Mouse (Mus musculus): ENCODE data around the gene Elavl2. TPM values are rescaled to one million over a fixed set of nuclear protein-coding genes. Genes with fewer than 3 reads are reported as not detected.
"Not testable (repeated sequence)": the region's sequence is repeated elsewhere in the genome, so short reads cannot be mapped to it uniquely, and the experiment has no call there.

The Elavl2 gene
- total RNA-seq, 2 experiments from 2014 or later, result 0.54 to 0.89 TPM

DNA sequence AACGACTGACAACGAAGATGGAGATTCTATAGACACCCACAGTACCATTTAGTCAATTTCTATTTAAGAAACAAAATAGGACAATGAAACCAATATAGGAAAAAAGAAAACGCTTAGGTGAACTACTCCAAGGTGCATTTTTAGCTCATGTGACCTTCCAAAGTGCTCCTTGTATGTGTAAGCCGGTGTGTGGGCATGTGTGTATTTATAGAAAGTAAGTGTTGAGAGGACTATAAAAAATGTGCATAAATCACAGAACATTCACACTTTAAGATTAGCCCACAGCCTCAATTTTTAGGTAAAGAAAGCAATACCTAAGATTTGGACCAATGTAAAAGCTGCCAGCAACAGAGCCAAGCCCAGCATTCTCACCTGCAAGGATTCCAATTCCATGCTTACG is 51.0 kb downstream of the Elavl2 start:
- no peak for DNase-seq (ENCODE audit: low spot score in 2 of 2)

DNA sequence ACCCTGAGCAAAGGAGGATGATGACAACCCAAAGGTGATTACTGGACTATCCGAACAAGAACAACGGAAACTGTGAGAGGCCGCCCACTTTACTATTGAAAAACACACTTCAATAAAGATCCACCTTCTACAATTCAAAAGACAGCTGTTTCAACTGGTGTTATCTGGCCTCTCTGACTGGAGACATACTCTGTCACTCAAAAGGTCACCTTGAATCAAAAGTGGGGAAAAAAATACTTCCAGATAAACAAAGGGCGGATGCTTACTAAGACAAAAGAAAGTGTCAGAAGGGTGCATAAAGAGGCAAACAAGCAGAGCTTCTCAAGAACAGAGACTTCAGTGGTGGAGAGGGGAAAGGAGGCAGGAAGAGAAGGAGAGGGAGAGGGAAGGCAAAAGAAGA is 66.4 kb downstream of the Elavl2 start:
- no peak for DNase-seq (ENCODE audit: low spot score in 2 of 2)

DNA sequence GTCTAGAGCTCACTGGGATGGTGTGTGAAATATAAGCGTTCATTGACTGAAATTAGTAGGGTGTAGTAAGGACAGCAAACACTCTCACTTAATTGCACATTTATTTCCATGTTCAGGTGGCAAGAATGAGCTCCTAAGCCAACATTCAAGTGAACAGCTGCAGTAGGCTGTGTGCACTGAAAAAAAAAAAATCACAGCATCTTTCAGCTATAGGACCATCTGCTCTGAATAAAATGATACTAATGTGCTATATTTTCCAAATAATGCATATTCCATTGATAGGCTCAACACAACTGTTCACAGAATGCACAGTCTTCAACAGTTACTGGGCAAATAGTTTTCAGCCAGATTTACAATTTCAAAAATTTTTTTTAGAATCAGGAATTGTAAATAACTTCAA is 89.8 kb downstream of the Elavl2 start:
- no peak for DNase-seq (ENCODE audit: low spot score in 2 of 2)

DNA sequence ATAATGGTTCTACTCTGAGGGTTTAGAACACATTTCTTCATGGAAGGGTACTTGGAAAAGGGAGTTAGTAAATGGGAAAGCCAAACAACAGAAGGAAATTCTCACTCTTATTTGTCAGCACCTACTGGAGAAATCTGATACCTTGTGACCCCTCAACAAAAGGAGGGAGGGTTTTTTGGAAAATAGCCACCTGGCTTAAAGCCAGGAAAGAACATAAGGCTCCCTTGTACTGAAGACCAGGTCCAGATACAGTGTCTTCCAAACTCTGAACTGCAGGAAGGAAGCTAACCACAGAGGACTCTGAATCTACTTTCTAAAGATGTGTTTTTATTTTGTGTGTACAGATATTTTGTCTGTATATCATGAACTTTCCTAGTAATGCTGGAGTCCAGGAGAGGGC is 102.9 kb downstream of the Elavl2 start:
- no peak for DNase-seq (ENCODE audit: low spot score in 2 of 2)

DNA sequence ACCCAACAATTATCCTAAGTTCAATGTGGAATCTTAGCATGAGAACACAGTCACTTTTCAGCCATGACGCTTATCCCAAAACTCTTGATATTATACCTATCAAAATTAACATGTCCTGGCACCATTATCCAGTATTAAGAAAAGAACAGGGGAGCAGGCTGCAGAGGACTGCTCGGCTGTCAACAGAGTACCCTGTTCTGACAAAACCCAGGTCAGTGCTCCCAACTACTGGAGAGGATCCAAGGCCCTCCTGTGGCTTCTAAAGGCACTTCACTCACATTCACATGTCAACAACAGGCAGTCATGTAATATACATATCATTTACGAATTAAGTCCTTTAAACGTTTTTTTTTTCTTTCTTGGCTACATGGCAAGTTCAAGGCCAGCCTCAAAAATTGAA is 105.3 kb downstream of the Elavl2 start:
- DNase-seq (ENCODE audit: low spot score in 2 of 2), result no peak

DNA sequence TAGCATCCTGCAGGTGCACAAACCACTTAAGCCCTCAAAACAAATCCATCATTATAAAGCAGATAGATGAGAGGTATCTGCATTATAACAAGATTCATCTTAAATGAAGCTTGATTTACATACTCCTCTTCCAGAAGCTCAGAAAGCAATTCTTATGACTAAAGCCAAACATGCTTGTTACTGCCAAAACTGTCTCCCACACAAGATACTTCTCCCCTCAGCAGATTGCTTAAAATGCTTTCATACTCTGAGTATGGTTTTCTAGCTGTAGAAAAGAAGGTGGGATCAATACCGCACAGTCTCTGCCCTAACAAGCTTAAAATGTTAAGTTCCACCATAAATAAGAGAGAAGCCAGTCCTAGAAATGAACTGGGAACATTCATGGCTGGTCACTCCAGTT is 109.1 kb downstream of the Elavl2 start:
- no peak for DNase-seq (ENCODE audit: low spot score in 2 of 2)

DNA sequence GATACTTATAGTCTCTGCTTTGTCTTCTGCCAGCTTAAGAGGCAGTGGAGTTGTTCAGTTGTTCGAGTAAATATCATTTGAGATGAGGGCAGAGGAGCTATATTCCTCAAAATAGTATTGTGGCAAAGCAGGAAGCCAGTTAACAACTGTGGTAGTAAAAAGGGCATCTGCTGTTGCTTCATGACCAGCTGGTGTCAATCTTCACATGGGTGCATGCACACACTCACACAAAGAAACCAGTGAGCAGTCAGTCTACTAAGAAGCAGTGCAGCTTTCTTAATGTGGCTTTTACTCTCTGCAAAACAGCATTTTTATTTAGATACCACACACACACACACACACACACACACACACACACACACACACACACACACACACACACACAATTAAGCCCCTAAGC is 110.2 kb downstream of the Elavl2 start:
- no peak for DNase-seq (ENCODE audit: low spot score in 2 of 2)

DNA sequence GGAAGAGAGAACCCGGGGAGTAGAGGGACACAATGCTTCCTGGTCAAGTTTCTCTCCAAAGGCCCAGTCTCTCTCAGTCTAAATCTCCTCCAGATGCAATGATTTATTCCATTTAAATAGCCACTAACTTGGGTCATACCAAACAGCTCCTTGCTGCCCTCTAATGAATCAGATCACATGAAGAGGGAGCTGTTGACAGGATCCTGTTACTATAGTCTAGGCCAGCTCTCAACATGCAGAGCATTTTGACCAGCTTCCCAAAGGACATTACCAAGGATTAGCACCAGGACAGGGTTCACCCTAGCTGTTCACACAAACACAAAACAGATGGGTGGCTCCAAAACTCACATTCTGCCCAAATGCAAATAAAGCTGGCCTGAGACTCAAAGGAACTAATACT is 111.4 kb downstream of the Elavl2 start:
- DNase-seq (ENCODE audit: low spot score in 2 of 2), result no peak

DNA sequence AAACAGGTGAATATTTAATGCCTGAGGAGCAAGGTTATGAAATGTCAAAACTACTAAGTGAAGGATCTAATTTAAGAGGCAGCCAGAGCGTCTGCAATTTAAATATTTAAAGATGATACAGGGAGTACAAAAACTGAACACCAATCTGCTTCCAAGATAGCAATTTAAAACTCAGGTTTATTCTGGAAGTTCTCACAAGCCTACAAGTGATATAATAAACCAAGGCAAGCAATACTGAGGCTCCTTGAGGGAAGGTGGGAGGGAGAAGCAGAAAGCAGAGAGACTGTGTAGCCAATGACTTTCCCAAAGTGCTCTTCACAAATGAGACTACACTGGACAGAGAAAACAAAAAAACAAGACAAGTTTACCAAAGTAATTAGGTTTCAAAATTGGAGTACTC is 132.2 kb downstream of the Elavl2 start:
- DNase-seq (ENCODE audit: low spot score in 2 of 2), result no peak

DNA sequence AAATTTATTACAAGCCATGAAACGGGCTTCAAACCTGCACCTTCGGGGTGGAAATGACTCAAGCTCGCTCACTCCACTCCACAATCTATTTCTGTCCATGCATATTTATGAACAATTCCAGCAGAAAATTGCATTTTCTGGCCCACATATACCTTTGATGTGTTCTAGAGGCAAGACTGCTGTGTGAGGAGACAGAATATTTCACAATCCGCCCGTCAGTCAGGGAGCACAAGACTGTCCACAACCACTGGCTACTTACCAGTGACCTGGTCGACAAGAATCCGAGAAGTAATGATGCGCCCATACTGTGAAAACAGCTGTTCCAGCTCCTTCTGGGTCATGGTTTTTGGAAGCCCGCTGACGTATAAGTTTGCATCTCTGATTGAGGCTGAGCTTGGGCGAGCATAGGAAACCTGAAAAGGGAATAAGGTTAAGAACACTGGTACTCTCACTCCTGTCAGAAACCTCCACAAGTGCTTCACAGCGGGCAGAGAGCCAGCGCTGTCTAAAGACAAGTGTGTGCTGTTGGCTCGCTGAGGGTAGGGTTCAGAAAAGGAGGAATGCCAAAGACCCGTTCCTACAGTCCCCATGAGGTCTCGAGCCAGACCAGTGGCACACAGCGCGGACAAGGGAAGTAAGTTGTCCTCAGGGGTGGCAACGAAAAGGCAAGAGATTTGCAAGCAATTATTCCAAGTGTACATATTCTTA is 136.7 kb downstream of the Elavl2 start:
- no peak for DNase-seq (ENCODE audit: low spot score in 2 of 2)

DNA sequence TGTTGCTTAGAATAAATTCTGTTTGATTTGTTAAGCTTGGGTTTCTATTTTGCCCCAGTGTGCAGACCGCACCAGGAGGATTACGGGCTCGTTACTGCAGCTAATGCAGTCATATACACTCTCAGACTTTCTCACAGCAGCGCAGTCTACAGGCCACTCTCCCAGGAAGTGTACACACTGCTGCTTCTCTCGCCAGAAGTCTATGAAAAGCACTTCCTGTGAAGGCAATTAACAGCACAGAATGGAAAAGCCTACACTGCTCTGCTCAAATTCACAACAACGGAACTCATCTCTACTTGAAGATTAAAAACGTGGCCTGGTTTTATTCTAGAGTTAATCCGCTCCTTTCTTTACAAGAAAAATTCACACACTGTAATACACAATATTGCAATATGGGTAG is 137.7 kb downstream of the Elavl2 start:
- DNase-seq (ENCODE audit: low spot score in 2 of 2), result no peak

DNA sequence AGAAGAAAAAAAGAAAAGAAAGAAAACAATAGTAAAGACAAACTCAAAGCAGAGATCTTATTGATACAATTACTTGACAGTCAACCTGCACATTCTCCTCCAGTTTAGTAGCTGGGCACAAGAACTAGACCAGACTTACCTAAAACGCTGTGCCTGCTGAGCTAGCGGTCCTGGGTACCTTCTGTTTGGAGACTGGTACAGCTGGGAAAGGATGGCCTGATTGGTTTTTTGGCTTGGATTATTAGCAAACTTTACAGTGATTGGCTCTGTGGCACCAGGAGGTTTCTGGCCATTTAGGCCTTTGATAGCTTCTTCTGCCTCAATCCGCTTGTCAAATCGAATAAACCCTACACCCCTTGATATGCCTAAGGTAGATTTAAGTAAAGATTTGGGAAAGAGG is 140.0 kb downstream of the Elavl2 start:
- DNase-seq (ENCODE audit: low spot score in 2 of 2), result no peak

DNA sequence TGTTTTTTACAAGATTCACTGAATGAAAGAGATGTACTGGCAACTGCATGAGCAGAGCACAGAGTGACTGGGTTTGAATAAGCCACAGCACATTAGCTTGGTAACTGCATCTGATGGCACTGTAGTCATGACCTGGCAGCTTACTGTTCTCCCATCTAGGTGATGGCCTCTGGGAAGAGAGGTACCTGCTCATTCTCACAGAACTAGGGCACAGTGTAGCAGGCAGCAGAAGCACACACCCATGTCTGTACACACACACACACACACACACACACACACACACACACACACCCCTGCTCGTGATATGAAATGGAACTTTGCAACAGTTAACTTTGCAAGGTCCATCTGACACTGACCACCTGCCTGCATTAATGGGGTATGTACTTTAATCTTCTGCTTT is 151.9 kb downstream of the Elavl2 start:
- DNase-seq (ENCODE audit: low spot score in 2 of 2), result no peak

DNA sequence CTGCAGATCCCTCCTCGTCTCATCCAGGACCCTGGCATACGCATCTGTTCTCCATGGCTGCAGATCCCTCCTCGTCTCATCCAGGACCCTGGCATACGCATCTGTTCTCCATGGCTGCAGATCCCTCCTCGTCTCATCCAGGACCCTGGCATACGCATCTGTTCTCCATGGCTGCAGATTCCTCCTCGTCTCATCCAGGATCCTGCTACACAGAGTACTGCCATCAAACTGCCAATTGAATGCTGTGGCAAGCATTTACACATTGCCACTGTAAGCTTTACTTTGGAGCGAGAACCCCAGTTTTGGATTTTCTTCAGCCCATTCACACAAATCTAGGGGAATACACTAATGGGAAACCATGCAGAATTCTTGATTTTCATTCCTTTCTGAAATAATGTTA is 155.4 kb downstream of the Elavl2 start:
- DNase-seq (ENCODE audit: low spot score in 2 of 2), result not testable (repeated sequence)

DNA sequence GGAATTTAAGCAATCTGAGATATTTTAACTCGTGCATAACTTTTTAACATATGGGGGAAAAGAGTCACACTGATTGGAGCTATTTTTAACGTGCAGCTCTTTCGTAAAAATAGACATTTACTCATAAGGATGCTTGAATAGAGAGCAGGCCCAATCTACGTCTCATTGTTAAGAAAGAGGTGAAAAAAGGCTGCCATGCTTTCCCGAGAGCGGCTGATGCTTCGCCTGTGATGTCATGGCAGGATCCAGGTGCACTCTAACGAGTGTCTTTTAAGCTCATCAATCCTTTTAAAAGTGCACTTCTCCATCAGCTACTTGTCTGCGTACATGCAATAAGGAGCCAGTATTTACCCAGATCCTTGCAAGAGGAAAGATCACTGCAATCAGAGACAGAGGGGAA is 156.0 kb downstream of the Elavl2 start:
- no peak for DNase-seq (ENCODE audit: low spot score in 2 of 2)

DNA sequence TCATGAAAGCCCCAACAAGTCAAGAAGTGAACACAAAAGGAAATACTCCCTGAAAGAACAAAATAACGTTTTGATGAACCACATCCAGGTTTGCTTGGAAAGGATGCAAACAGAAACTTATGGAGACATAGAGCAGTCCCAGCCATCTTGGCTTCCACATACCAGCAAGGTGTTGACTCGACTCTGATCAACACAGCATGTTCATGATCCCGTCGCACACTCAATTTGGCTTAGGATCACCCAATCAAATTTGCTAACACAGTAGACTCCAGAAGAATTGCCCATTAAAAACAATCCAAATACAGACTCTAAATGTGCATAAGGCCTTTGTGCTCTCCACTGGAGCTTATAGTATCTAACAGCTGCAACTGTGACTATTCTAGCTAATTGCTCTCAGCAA is 156.7 kb downstream of the Elavl2 start:
- DNase-seq (ENCODE audit: low spot score in 2 of 2), result no peak

DNA sequence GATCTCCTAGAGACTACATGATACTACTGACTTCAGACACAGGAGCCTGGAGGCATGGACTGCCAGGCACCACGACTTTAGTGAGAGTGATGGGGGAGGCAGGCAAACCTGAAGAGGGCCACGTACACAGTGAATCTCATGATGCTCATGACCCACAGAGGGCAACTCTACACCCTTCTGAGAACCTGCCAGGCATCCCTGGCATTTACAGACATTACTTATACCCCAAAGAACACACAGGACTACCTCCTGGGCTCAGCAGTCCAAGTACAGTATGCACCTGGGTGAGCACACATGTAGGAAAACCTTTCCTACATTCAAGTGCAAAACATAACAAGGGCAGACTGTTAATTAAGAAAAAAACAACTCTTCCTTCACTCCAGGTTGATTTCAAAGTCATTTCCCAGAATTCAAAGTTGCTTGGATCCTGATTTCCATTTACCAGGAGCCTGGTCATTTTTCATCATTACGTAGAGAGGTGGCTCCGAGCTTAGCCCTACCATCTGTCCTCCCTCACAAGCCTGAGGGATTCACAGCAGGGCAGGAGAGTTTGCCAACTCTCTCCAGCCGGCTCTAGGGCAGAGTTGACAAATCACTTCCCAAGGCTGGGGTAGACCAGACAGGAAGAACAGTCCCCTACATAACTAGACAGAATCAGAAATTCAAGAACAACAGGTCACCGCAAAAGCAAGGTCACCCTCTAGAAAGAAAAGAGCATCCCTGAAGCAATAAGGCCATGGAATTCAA is 161.7 kb downstream of the Elavl2 start:
- DNase-seq (ENCODE audit: low spot score in 2 of 2), result no peak

DNA sequence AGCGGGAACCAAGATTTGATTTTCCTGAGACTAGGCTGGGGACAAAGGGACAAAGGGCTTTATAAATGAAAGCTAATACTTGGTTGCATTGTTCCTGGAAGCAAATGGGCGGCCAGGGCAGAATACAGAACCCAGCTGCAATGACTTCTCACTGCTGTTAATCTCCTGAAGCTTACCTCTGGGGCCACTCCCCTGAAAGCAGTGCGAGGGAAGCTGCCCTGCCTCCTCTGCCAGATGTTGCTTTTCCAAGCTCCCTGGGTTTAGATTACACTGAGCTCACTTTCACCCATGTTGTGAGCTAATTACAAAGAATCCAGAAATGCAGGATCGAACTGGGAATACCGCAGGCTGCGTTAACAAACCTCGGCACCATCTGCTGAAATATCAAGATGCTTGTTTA is 163.6 kb downstream of the Elavl2 start:
- DNase-seq (ENCODE audit: low spot score in 2 of 2), result no peak

DNA sequence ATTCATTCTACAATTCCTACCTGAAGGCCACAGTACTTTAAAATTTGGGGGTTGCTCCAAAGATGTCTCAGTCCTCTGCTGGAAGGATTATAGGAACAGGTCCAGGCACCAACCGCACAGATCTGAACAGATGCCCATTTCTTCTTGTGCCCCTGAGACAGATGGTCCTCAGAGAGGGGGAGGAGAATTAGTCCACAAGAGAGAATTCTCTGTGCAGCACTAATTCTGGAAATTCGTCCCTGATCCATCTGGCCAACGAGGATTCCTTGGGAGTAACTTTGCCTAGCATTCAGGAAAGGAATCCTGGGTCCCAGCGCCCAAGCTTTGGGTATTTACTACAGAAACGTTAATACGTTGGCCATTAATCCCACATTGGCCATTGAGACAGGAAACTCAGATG is 165.6 kb downstream of the Elavl2 start:
- DNase-seq (ENCODE audit: low spot score in 2 of 2), result no peak

DNA sequence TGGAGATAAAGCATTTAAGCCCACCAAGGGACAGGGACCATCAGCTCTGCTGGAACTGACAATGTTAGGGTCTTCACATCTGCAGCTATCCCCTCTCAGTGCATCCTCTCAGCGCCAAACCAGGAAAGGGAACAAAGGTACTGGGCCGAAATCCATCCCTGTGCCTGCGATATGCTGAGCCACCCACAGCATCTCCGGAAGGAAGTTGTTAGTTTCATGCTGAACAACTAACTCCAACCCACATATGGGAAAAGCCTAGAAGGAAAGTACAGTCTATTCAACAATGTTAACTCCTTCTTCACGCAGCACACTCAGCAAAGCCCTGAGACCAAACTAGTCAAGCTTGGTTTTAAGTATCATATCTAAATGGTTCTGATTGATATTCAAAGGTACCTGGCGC is 167.0 kb downstream of the Elavl2 start:
- no peak for DNase-seq (ENCODE audit: low spot score in 2 of 2)

DNA sequence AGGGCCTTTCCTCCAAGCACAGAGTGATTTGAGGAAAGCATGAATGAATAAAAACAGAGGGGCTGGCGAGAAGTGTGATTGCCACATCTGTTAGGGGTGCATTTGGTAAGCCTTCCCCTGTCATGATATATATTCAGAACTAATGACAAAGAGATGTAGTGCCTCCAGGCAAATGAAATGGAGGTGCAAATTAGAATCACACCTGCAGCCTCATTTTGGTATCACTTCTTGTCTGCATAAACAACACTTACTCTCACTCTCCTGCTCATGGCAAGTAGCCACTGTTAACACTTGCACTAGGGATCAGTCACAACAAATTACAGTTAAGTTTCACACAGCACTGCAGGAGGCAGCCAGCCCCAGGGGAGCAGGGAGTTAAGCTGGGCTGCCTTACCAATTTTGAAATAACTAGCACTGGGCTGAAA is 170.1 kb downstream of the Elavl2 start:
- no peak for DNase-seq (ENCODE audit: low spot score in 2 of 2)

DNA sequence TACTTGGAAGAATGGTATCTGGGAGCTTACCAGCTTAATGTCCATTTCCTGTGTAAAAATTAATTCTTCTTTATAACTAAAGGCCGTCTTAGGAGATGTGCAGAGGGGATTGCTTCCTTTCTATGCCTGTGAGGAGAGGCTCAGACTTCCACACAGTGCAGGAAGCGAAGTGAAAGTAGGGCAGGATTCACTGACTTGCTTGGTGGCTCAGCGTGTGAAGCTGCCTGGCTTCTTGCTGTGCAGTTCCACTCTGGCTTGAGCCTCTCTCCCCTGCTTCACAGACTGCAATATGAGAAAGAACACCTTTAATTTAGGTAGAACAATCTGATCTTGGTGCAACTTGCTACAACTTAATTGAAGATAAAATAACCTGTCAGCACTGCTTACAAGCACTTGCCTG is 172.2 kb downstream of the Elavl2 start:
- no peak for DNase-seq (ENCODE audit: low spot score in 2 of 2)

DNA sequence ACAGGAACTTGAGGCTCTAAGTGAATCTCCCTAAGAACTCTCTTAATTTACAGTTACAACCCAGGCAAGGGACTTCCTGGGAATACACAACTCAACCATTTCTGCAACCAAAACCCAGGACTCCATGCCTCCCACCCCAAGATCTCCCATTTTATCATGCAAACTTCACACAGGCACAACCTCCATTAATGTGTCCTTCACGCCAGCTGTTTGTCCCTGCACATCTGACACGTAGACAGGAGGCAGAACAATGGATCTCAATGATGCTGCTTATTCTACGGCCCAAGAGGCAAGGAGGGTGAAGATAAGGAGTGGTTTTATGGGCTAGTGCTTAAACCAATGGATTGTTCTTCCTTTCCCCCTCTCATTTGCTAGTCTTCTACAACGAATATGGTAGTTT is 176.8 kb downstream of the Elavl2 start:
- DNase-seq (ENCODE audit: low spot score in 2 of 2), result no peak
